Mouse (Mus musculus) heart, adult 9 months (tissue): Measurements from ENCODE around the gene Rbbp6.
A peak's percentile ranks its signal among the peaks of the same experiment; 100 is the strongest.

ENCODE experiments used
- DNase-seq, 2 experiments: peaks; one replicate each; pipeline ENCODE4 v3.0.0; 2022; ENCODE audit warnings: low spot score in 2 of 2

Gene Rbbp6

DNA sequence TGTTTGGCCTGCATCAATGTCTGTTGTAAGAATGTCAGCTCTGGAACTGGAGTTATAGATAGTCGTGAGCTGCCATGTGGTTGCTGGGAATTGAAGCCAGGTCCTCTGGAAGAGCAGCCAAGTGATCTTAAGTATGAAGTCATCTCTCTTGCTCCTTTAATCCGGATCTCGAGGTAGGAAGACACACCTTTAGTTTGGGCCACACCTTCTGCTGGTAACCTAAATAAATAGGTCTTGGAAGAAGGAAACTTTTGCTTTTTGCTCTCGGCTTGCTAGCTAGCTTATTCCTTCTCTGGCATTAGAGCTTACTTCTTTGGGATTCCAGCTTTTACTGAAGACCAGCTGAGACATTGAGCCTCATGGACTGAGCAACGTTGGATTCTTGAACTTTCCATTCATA lies at the start of gene Rbbp6:
TSS of gene Rbbp6 (plus strand) at position 301 of the 400 bp plus-strand sequence.
- no peak for DNase-seq

DNA sequence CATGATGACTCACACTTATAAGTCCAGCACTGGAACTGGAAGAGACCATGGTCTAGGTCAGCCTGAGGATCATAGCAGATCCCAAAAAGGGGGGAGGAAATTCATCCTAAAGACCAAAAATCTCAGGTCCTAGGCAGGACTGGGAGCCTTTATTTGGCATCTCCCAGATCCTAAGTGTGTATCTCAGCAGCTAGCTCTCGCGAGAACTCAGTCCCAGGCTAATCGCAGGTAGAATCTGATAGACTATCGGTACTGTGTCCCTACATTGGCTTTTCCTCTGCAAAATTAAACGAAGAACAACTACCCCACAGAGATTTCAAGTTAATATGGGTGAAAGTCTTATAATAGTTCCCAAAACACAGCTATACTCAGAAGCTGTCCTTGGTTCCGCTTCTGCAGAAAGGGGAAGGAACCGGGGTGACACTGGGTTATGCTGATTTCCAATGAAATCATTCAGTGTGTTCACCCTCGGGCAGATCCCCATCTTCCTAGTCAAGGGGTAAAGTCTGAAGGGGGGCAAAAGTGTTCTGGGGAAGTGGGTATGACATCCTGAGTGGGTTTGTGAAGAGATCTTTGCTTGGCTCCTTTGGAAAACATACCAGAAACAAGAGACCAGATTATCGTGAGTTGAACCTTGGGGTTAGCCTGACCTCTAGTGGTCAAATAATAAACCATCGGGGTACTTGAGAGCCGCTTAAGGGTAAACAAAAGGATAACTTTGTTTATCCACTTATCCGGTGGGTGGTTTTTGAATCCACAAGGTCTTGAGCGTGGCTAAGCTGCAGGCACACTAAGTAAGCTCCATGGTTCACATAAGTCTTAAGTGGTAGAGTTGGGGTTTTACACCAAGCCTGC lies 45.5 kb upstream of the Rbbp6 start:
- DNase-seq: peak; percentile 23 to 42

DNA sequence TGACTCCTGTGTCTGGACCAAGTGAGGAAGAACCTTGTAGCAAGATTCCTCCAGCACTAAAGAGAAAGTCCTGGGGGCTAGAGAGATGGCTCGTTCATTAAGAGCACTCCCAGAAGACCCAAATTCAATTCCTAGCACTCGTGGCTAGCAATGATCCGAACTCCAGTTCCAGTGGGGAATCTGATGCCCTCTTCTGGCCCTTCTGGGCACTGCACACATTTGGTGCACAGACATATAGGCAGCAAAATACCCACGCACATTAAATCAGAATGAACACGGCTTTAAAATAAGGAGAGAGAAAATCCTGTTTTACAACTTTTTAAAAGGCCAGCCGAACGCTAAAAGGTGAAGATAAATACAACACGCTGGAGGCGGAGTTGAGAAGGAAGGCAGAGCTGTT lies 43.9 kb upstream of the Rbbp6 start:
- no peak for DNase-seq

DNA sequence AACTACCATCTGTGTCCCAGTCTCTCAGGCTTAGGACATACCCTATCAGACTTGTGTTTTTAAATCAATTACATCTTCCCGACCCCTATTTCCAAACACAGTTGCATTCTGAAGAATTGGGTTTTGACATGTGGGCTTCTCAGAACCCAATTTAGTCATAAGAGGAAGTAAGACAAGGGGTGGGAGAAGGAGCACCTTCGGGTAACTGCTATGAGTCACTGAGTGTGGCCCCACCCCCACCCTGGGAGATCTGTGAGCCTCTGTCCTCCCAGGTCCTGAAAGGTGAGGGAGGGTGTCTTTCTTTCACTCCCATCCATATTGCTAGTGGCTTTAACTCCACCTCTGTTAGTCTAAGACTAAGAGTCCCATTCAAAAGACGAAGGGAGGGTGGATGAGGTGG lies 41.2 kb upstream of the Rbbp6 start:
- DNase-seq: no peak

DNA sequence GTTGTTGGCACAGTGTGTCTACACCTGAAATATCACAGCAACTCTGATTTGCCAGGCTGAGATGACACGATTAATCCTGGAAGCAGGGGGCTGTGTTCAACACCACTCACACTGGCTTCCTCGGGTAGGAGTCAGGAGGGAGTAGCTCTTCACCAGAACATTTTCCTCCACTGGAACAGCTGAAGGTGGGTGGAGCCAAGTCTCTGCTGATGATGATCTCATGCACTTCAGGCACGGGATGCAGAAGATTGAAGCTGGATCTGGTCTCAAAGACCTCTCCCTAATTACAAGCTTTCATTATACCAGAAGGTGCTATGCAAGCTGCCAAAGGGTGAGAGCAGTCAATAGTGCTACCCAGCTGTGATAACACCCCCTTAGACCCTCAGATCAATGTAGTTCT lies 35.0 kb upstream of the Rbbp6 start:
- DNase-seq: peak; percentile 31 to 45

DNA sequence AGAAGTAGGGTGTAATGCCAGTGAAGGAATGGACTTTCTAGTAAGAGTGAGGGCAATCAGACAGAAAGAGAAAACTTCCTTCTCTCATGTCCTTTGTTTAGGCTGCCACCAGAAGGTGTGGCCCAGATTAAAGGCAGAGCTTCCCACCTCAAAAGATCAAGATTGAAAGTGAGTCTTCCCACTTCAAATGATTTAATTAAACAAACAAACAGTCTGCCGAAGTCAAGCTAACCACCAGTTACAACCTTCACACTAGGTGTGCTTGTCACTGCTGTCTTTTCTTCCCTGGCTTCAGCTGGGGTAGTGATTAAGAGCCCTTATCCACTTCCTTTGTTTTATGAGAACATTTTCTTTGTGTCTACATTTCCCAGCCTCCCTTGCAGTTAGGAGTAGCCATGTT lies 33.3 kb upstream of the Rbbp6 start:
- no peak for DNase-seq

DNA sequence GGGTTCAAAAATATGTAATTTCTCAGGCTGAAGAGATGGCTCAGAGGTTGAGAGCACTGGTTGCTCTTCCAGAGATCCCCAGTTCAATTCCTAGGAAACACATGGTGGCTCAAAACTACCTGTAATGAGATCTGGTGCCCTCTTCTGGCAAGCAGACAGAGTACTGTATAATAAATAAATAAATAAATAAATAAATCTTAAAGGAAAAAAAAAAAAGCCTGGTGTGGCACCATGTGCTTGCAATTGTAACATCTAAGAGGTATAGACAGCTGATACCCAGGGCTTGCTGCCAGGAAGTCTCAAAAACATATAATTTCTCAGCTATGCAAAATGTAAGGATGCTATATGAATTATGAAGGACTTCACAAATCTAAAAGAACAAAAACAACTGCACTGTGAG lies 28.9 kb upstream of the Rbbp6 start:
- DNase-seq: no peak

DNA sequence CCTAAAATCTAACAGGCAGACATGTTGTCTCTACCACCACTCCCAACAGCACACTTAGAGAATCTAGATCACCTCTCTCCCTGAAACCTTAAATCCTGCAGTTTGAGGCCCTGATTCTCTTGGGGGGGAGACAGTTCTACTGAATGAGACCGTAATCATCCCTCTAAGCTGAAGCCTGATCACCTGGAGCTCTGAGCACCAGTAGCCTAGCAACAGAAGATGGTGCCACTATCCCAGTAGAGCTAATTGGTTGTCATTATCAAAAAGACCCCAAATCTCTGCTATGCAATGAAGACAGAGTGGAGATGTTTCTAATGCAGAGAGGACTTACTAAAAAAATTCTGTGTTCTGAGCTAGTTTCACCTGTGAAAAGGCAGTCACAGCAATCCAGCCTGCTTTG lies 27.3 kb upstream of the Rbbp6 start:
- DNase-seq: no peak

DNA sequence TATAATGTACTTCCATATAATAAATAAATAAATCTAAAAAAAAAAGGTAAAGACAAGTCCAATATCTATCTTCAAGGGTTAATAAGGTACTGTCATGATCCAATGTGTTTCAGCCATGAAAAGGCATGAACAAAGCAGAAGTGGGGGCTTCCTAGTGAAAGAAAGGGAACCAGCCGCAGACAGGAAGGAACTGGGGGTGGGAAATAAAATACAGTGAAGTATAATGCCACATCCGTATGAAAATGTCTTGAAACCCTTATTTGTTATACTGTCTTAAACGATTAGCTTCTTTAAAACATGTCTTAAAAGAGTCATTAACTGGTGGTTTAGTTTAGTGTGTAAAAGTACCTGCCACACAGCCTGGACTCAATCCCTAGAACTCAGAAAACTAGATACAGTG lies 26.3 kb upstream of the Rbbp6 start:
- DNase-seq: no peak

DNA sequence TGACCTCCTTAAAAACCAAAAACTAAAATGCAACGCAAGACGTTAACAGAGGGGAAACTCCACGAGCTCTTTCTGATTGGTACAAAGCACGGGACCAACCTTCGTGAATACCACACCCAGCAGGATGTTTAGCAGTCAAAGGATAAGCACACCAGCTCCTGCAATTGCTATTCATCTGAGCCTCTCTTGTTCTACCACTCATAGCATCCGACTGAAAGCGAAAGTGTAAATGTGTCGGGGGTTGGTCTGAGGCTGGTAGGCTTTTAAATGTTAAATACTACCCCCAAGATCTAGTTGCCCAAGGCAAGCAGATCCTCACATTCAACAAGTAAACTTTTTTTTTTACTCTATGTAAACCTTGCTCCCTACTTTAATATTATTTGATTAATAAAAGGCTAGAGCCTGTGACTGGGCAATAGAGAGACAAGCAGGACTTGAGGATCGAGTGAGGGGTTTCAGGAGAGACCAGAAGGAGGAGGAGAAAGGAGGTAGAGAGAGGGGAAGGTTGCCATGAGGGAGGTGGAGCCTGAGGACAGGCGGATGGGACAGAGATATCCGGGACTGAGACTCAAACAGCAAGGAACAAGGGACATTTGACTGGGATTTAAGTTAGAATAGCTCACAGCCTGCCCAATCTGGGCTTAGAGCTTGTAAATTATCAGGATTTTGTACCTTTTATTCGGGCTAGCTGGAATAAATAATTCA lies 25.0 kb upstream of the Rbbp6 start:
- no peak for DNase-seq

DNA sequence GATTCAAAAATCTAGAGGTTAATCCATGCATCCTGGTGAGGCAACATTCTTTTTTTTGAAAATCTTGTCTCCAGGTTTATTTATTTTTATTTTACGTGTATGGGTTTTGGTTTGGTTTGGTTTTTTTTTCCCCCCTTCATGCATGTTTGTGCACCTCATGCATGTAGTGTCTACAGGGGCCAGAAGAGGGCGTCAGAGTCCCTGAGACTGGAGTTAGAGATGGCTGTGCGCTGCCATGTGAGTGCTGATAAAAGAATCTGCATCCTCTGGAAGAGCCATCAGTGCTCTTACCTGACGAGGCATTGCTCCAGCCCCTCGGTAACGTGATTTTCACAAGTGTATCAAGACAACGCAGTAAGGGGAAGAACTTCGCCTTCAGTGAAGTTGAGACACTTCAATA lies 23.4 kb upstream of the Rbbp6 start:
- DNase-seq: no peak

DNA sequence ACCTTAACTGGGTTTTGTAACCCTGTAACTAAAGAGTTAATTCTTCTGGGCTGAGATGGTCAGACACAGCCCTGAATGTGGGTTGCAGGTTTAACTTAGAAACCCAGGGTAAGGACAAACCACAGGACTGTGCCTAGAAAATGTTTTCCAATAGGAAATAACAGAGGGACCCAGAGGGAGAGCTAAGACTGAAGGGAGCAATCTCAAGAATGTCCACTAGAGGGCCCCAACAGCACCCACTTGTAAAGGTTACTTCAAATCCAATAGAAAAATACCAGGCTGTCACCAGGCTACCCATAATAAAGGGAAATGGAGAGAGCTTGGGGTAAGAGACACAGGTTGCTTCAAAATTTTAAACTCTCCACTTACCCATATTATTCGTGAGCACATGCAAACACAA lies 20.3 kb upstream of the Rbbp6 start:
- DNase-seq: peak; percentile 58 to 70

DNA sequence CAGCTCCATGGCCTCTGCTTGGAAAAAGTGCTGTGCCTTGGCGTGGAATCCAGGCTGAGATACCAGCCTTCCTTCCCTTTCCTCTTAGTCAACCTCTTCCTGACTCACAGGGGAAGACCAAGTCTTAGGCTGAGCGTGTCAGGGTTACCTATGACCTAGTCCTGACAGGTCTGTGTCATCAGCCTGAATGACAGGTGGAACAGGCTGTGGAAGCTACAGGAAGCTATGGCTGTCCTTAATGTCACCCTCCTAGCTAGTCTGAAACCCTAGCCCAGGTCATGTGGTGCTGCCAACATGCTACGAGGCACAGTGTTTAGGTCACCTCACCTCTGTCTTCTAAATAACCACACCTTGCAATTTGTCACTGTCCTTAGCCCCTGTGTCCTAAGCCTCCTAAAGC lies 16.2 kb upstream of the Rbbp6 start:
- no peak for DNase-seq

DNA sequence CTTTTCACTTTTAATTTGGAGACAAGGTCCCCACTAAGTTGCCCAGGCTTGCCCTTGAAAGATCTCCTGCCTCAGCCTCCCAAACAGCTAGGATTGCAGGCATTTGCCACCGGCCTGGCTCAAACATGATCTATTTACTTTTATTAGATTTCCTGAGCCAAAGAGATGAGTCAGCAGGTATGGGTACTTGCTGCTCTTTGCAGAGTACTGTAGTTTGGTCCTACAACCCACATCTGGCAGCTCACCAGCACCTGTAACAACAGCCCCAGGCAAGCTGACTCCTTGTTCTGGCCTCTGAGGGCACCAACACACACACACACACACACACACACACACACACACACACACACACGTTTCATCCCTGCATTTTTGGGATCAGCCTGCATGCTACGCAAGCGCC lies 14.0 kb upstream of the Rbbp6 start:
- no peak for DNase-seq

DNA sequence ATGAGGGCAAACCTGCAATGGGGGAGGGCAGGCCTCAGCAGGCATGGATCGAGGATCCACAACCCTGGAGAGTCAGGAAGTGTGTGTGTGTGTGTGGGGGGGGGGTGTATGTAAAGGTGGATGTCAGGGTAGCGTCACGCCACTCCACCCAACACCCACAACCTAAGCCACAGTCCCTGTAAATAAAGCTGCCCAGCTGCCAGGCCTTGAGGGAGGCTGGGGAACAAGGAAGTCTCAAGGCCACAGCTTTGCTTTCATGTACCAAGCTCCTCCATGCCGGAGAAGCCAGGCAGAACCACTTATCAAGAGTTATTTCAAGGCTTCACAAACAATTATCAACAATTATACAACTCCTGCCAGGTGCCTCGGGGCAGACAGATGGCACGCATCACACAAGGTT lies 13.4 kb upstream of the Rbbp6 start:
- no peak for DNase-seq

DNA sequence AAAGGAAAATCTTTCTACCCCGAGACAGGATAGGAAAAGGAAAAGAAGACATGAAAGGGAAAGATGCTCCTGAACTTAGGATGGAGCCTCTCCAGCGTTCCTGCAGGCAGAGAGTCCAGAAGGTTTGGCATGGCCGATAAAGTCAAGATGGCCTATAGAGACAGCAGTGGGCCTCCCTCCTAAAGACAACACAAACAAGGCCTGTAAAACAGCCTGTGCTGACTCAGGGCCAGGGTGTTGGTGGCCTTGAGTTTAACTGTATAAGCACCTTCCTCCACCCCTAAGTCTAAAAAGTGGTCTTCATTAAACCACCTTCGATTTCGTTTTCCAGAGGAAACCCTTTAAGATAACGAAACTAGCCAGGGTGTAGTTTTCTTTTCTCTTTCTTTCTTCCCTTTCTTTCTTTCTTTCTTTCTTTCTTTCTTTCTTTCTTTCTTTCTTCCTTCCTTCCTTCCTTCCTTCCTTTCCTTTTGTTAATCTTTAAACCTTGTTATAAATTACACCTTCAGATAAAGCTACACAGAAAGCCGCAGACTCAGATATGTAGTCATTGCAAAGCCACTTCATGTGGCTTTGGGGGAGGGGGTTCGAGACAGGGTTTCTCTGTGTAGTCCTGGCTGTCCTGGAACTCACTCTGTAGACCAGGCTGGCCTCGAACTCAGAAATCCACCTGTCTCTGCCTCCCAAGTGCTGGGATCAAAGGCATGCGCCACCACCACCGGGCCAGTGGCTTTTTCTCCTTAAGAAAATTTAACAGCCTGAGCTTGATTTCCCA lies 10.8 kb upstream of the Rbbp6 start:
- no peak for DNase-seq

DNA sequence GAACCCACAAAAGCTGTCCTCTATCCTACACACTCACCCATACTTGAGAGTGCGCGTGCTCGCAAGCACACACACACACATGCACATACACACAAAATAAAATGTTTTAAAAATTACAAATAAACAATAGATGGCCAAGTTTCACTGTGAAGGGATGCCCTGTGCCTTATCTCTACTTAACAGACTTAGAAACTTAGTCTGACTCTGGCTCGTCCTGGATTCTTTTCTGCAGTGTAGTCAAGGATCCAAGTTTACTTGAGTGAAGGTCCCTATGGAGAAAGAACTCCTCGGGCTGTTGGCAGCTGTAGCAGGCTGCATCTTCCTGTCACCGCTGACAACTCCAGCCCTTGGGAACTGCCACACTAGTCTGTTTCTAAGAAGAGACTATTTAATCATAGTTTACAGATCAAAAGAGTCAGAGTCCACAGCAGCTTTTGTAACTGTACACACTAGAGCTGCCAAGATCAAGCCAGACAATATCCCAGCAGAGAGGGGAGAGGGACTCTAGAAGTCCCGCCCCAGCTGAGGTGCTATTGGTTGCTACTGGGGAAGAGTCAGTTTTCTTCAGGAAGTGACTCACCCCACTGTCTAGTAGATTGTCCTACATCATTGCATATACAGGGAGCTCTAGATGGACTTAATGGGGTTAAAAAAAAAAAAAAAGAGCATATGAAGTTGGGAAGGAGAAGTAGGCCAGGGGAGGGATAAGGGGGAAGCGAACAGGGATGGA lies 10.1 kb upstream of the Rbbp6 start:
- DNase-seq: peak; percentile 53 to 62

DNA sequence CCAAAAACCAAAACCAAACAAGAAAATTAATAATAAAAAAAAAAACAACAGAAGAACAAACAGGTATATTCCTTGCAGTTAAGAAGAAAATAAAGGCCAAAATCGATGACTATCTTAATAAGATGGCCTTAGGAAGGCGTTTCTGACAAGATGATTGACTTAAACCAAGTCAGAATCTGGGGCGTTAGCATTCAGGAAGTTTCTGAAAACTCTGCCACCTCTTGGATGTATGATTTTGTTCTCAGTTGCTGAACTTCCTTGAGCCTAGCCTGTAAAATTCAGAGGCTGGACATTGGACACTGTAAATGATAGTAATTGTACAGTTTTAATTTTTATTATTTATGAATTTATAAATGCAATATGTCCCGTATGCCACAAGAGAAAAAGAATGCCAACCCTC lies 3.3 kb downstream of the Rbbp6 start:
- DNase-seq: no peak

DNA sequence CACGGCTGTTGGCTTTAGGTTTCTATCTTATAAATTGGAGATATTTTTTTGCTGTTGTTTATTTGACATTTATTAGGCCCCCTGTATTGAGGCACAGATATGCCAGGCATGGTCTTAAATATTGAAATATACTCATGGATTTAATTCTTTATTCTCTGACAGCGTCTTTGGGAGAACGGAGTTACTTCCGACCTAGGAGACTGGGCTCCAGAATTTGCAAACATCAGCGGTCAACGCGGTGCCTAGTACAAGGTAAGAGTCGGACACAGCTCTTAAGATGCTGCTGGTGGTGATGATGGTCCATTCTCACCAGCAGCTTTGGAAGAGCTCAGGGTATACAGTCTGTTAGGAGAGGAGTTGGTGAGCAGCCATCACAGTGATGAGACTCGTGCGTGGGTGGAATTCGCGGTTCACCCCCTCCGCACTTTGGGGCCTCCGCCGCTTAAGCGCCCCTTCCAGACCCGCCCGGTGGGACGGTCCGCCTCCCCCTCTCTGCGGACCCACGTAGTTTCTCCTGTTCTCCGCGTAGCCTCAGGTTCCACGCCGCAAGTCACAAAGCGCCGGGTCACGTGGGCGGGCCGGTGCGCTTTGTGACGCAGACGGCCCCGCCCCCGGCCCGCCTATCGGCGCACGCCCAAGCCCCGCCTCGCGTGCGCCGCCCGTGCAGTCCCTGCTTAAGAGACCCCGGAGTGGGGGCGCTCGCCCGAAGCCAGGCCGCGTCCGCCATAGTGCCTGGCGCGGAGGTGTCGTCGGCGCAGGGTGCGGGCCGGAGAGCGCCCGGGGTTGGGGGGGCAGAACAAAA lies 3.9 kb downstream of the Rbbp6 start:
- peak; percentile 90 to 91 for DNase-seq

DNA sequence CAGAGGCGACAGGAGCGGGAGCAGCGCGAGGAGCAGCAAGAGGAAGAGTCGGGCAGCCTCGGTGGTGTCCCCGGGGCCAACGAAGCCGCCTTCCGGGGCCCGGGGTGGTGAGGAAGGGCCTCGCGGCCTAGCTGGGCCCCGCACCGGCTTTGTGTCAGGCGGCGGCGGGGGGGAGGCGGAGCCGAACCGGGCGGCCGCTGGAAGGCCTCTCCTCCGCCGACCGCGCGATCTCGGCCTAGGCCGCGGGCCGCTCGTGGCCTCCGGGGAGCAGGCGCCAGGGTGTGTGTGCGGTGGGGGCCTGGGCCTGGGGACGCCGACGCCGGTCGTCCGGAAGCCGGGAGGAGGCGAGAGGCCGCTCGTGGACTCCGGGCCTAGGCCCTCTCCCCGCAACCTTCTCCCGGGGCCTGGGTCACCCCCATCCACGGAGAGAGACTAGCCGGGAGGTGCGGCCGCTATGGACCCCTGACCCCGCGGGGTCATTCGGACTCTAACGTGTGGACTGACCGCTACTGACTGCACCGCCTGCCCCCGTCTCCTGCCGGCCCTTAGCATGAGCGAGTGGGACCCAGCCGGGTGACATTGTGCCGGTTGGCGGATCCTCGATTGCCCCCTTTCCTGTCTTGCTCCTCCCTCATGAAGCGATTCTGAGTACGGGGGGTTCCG lies 4.8 kb downstream of the Rbbp6 start:
- peak; percentile 52 for DNase-seq
